Mouse (Mus musculus) spleen, postnatal 36 days (tissue): ENCODE results near the gene Arhgap21.

ENCODE experiments used
- DNase-seq, 2 experiments: peaks; one replicate each; pipeline ENCODE4 v3.0.0; 2022; ENCODE audit warnings: low spot score in 2 of 2, mixed read lengths in 1 of 2

The Arhgap21 gene

DNA sequence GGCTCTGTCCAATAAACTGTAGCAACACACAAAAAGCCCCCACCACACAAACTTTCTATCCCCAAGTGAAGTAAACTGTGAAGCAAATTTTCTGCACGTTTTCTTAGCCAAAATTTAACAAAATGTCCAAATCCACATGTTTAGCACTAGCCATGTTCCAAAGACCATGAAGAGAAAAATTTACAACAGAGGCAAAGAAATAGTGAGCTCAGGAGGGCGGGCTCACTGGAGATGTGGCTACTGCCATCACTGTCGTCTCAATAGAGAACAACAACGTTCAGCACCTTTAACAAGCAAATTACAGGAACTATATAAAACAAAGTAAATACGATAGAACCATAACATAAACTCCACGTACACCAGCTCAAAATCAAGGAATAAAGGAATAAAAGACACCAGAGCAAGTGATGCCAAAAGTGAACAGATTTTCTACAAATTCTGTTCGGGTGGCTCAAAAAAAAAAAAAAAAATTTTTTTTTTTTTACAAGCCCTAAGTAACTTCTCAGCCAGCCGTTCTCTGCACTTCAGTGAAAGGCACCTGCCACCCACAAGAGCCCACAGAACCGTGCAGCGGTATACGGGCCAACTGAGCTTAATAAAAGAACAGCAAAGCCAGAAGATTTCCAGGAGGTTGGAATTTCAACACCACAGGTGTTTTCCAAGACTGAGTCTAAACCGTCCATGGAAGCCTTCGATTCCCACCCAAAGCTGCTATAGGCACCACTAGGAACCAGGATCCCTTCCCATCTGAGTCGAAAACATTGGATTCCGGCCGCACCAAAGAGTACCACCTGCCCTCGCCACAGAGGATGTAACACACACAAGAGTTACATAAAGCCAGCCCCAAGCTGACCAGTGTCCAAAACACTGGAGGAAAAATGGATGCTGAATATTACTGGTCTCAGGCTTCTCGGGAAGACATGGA, 2.2 kb downstream of the Arhgap21 start:
- DNase-seq = no peak

GRCm38 (mm10) chr2:20965361-20965760, 3.3 kb downstream of the Arhgap21 start:
- no peak for DNase-seq

DNA sequence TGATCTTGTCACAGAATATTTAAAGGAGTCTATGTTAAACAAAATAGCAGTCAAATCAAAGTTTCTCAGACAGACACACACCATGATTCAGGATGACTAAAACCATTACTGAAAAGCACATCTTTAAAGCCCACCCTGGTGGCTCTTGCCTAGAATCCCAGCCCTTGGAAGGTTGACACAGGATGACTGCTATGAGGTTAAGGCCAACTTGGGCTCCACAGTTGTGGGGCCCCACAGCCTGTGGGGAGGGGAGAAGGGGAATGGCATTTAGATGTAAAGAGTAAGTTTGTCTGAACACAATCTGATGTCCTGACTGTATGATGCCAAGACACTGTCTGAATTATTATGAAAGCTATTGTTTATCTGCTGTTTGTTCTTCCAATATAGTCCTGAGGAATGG, 4.2 kb downstream of the Arhgap21 start:
- no peak for DNase-seq

DNA sequence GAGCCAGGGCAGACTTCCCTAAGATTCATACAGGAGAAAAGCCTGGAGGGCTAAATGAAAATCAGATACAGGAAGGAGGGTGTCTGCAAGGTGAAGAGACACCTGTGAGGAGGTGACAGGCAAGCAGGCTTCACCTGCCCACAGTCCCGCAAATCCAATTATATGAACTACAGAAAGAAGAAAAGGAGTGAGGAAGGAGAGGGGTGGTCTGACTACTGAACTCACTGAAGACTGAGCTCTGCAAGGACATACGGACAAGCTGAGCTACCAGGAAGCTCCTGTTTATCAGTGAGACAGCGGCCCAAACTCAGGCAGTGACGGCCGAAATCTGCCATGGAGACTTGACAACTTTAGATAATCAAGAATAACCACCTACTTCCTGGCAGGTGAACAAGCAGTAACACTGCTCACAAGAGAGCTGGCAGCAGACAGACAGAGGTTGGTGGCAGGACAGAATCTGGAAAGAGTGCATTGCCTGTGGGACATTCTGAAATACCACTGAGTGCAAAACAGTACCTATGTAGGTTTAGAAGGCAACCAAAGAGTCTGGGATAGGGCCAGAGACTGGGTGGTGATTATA, 5.4 kb downstream of the Arhgap21 start:
- no peak for DNase-seq

GRCm38 (mm10) chr2:20962284-20962683, 6.4 kb downstream of the Arhgap21 start:
- no peak for DNase-seq

DNA sequence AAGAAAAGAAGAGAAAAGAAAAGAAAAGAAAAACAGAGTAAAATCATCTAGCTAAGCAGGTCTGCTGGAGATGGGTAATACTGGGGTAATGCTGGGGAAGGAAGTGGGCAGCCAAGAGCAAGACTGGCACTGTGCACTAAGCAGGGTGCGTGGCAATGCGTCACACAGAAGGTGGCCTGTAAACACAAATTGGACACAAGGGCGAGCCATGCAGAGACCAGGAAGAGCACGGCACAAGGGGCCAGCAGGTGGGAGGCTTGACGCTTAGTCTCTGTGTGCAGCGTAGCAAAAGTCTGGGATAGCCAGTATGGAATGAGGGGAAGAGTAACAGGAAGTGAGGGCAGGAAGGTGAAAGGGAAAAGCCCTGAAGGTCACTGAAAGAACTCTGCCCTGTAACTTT, 6.9 kb downstream of the Arhgap21 start:
- DNase-seq = peak in 1 of 2 experiments; percentile 20

DNA sequence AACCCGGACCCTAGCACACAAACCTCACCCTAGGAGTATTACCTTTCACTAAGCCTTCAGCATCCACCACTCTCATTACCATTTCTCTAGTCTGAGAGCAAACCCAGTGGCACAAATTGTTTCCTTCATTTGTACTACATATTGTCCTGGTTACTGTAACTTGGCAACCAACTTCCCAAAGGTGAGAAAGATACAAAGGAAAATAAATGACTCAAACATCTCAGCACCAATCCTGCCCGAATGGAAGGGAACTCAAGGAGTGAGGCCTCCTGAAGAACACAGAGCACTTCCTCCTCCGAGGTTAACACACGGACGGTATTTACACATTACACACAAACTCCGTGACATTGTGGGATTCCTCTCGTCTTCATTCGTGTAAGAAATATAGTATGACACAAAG, 7.4 kb downstream of the Arhgap21 start:
- no peak for DNase-seq

DNA sequence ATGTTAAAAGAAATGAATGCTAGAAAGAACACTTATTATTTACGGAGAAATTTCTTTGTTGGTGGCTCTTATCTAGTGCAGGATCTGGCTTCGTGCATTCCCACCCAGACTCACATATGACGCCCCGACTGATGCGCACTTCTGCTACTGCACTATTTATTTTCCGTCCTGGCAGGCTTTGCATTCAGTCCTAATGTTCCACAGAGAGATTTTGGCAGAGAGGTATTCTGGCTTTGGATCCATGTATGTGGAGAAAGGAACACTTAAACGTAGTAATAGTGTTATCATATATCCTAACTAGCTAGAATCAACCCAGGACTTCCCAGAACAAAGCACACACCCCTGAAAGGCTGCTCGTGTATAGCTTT, 8.0 kb downstream of the Arhgap21 start:
- no peak for DNase-seq

DNA sequence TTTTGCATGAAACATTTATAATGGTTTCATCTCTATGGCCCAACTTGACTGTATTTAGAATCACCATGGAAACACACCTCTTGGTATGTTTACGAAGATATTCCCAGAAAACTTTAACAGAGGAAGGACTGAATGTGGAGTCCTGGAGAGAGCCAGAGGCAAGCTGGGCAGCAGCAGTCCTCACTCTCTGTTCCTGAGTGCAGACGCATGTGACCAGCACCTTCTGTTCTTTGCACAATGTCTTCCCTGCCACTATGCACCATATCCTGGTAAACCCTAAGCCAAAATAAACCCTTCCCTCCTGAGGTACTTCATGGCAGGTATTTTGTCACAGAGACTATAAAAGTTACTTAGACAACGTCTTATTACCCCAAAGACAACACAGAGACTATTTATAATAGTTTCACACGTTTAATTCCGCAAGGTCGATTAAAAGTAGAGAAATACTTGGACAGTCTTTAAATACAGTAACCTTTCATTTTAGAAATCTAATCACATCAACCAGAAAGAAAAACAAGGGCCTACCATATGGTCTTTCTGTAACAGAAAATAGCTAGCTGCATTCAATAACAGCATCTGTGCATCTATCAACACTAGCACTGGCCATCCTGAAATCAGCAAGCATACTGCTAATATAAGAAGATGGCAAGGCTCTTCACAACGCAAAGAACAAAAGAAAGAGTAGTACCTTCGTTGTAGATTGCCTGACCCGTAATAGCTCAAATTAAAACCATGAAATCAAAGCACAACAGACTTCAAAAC, 8.6 kb downstream of the Arhgap21 start:
- DNase-seq = no peak

DNA sequence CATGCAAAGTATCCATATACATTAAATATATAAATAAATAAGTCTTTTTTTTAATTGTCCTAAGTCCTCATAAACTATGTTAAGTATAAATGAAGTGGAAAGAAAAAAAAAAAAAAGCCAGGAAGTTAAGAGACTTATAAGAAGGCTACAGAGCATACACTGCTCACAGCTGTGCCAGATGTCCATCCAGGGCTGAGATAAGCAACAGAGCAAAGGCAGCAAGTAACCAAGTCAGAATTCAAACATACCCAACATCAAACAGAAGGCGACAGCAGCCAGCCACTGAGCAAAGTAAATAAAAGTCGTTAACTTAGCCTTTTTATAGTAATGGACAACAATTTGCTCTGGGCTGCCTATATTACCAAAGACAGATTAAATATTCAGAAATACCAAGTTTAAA, 9.6 kb downstream of the Arhgap21 start:
- no peak for DNase-seq

GRCm38 (mm10) chr2:20957995-20958394, 10.7 kb downstream of the Arhgap21 start:
- no peak for DNase-seq

GRCm38 (mm10) chr2:20956716-20957115, 12.0 kb downstream of the Arhgap21 start:
- DNase-seq = no peak

DNA sequence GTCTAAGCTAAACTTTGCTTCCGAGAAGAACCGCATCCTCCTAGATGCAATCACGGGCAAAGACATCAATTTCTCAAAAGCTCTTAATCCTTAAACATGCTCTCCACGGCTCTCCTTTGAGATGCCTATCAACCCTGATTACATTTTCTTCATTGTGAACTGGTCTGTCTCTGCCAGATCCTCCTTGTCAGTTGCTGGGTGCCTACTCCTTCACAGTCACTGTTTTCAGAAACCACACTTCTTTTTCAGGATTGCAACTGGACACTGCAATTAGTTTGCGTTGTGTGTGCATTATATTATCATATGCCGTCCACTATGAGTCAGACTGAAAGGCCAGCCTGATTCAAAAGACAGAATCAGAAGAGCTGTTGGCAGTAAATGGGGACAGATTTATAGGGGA, 12.7 kb downstream of the Arhgap21 start:
- DNase-seq = no peak

DNA sequence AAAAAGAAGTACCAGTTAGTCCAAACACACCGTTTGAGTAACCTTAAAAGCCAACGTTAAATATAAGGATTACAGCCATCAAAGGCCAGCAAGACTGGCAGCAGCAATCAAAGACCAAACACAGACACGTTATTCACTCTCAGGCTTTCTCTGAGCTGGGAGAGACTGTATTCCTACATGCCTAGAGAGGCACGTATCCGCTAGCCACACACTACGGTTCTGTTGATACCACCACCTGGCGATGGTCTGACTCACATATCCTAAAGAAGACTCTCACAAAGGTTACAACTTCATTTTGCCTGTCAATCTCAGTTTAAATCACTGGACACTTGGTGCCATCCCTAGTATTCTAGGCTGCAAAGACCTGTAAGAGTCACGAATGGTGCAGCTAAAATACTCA, 13.3 kb downstream of the Arhgap21 start:
- no peak for DNase-seq

- no peak for DNase-seq
These were observed 16.0 kb downstream of the Arhgap21 start for GRCm38 (mm10) chr2:20952716-20953115.

GRCm38 (mm10) chr2:20949168-20949567, 19.5 kb downstream of the Arhgap21 start:
- DNase-seq = no peak

- DNase-seq = no peak
These were observed 21.6 kb downstream of the Arhgap21 start for GRCm38 (mm10) chr2:20947036-20947435.

- DNase-seq = no peak
These were observed 23.1 kb downstream of the Arhgap21 start for GRCm38 (mm10) chr2:20945596-20945995.

- DNase-seq = no peak
These were observed 24.8 kb downstream of the Arhgap21 start for GRCm38 (mm10) chr2:20943730-20944454.

DNA sequence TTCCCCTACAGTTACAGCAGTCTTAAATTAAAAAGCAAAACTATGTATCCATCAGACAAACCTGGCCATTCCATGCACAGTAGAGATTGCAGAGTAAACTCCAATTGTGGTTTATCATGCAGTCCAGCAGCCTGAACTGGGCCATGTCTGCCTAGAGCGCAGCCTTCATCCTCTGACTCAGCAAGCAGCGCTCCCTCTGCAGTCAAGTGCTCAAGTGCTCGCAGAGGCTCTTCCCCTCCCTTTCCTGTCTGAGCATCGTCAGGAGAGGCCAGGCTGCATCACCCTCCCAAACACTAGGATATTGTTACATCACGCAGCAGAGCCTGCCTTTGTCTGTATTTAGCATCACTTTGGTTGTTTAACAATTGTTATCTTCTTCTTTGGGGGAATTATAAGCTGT, 25.5 kb downstream of the Arhgap21 start:
- no peak for DNase-seq

DNA sequence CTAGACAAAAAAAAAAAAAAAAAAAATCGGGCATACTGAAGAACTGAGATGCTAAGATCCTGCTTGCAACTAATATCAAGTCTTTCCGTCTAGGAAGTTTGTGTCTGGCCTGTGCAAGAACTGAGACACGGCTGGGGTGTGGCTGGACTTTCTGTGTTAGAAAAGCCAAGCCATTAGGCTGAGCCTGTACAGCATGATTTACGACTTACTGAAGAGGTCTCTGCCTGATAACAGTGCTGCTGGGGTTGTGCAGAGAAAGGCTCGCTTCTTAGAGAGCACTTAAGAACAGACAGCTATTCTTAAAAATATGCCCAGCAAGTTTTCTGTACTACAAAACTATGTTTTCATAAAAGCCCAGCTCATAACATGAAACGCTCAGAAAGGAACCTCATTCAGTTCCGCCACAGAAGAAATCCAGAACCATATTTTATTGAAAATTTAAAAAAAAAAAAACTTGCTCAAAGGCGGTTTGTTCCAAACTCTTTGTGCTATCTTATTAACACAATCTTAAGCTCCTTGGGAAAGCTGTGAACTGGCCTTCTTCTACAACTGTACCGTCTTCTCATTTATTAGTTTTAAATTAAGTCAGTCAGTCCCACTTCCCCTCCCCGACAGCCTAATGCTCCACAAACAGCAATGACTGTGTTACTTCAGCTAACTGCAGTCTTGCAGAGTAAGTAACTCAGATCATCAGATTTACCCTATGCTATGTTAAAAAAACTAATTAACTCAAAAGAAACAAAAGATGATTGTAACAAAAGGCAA, 26.1 kb downstream of the Arhgap21 start:
- no peak for DNase-seq
